Mouse (Mus musculus) T-cell, adult 2 months (primary cell): ENCODE results near the gene Aldh3b1.

Experiments
- DNase-seq: peaks from one replicate; pipeline ENCODE4 v3.0.0; 2022; ENCODE audit warnings: low spot score

Aldh3b1 gene

GRCm38 (mm10) chr19:3875045-3875444 lies 54.6 kb downstream of the Aldh3b1 start:
- DNase-seq, result no peak

GRCm38 (mm10) chr19:3872373-3872772 lies 57.2 kb downstream of the Aldh3b1 start:
- DNase-seq, result no peak

- no peak for DNase-seq
Observed at GRCm38 (mm10) chr19:3871468-3871867, 58.1 kb downstream of the Aldh3b1 start.

- no peak for DNase-seq
Observed at GRCm38 (mm10) chr19:3868290-3868689, 61.3 kb downstream of the Aldh3b1 start.

- DNase-seq, result no peak
Observed at GRCm38 (mm10) chr19:3864960-3865359, 64.6 kb downstream of the Aldh3b1 start.
